Comparison of ENCODE assay signal across 21 mouse cellular contexts in the genomic region with DNA sequence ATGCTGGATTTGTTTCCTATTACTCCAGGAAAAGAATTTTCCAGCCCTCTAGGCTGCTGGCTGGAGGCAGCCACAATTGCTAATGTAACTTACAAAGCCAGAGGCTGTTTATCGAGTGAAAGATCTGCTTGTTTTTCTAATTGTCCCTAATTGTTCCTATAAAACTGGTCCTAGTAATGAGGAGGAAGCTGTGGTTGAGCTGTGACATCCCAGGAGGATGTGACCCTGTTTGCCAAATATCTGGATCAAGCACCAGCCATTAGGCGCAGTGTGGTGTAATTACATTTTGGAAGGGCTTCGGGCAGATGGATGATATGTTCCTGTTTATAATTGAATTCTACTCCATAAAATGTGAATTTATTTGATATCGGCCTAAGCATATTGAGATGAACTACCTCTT.
DNase-seq lines count a peak whose midpoint lies in the region; ATAC-seq and TF ChIP-seq lines count a peak whose summit lies in the region.
"Had no signal": no experiment of that assay in that cellular context is flagged by ENCODE, and none has a peak within 500 bp of the region (broad histone marks: within the 10 kb centered on the region; RNA-seq: fewer than 3 reads in every experiment).

No protein-coding gene starts in this region.

- 76% methylated on average over 4 of the region's 4 CpGs for WGBS in heart, embryonic 11.5 days (ENCODE audit: insufficient replicate concordance)
- 70% methylated on average over 4 of the region's 4 CpGs for WGBS in heart, embryonic 15.5 days

- no peak overlapping the region for H3K4me3 ChIP-seq in heart, embryonic 11.5 days (ENCODE audit: low read depth, low read length)
- peak overlapping the region; percentile 12 for H3K4me3 ChIP-seq in C2C12 (ENCODE audit: insufficient read depth, poor library complexity, severe bottlenecking)
- H3K4me3 ChIP-seq in heart, embryonic 15.5 days, result no peak overlapping the region
- H3K4me3 ChIP-seq: embryonic facial prominence, embryonic 12.5 days; hindbrain, embryonic 13.5 days; limb, embryonic 12.5 days; liver, embryonic 12.5 days had no signal

- no peak for DNase-seq in heart, postnatal 25 days (ENCODE audit: low spot score)
- DNase-seq in MN1 (ENCODE audit: low spot score), result peak; percentile 86
- DNase-seq in frontal cortex, postnatal 14 days (ENCODE audit: low spot score in 2 of 2), result no peak
- no peak for DNase-seq in thymus, adult 18-20 months
- DNase-seq: cerebellum, adult 8-10 months; gastrocnemius, postnatal 10 days; lung, adult 2 months; lung, postnatal 36 days; right cerebral cortex, postnatal 4 days; thymus, postnatal 14 days had no signal

- peaks cover 53% of the 10 kb centered on the region for H3K4me1 ChIP-seq in heart, embryonic 11.5 days (ENCODE audit: control insufficient read depth, insufficient read depth, low read length)
- H3K4me1 ChIP-seq in heart, embryonic 15.5 days (replicated peaks), result peaks cover 65% of the 10 kb centered on the region

- no peak for ATAC-seq in heart, embryonic 11.5 days (replicated peaks; ENCODE audit: insufficient number of reproducible peaks, low FRiP score, low TSS enrichment)
- ATAC-seq in heart, embryonic 15.5 days (replicated peaks; ENCODE audit: insufficient number of reproducible peaks, insufficient read depth, low FRiP score, low read depth), result no peak
- ATAC-seq: forebrain, embryonic 16.5 days; inflammation-experienced regulatory T-cells, adult 6 months; liver, embryonic 12.5 days; midbrain, embryonic 16.5 days had no signal

- intact Hi-C loops in heart, postnatal 25 days (cut with DNase I), result no loop called here

- H3K9ac ChIP-seq in heart, embryonic 11.5 days (ENCODE audit: low read depth, low read length), result no peak overlapping the region
- no peak overlapping the region for H3K9ac ChIP-seq in heart, embryonic 15.5 days
- H3K9ac ChIP-seq: embryonic facial prominence, embryonic 12.5 days; hindbrain, embryonic 13.5 days; limb, embryonic 12.5 days; liver, embryonic 12.5 days had no signal

- TF ChIP-seq CTCF in C2C12 (IDR thresholded peaks at IDR 0.05; ENCODE audit: control insufficient read depth, insufficient read depth, insufficient read length), result no peak

- H3K79me2 ChIP-seq in C2C12 (ENCODE audit: control insufficient read depth, insufficient read depth), result peaks cover 6% of the 10 kb centered on the region

- H3K27me3 ChIP-seq in heart, embryonic 11.5 days (ENCODE audit: control insufficient read depth, insufficient read depth, low read length), result no peaks in the 10 kb centered on the region
- H3K27me3 ChIP-seq in C2C12 (ENCODE audit: control insufficient read depth, insufficient read depth, insufficient read length), result no peaks in the 10 kb centered on the region
- no peaks in the 10 kb centered on the region for H3K27me3 ChIP-seq in heart, embryonic 15.5 days
- H3K27me3 ChIP-seq: embryonic facial prominence, embryonic 12.5 days; liver, embryonic 12.5 days had no signal

- H3K27ac ChIP-seq in heart, embryonic 11.5 days (ENCODE audit: low read depth, low read length), result peak overlapping the region; percentile 63; the same call in 1 of the 2 replicates
- peak overlapping the region; percentile 84 for H3K27ac ChIP-seq in heart, embryonic 15.5 days
- H3K27ac ChIP-seq: embryonic facial prominence, embryonic 12.5 days; hindbrain, embryonic 13.5 days; kidney, postnatal 0 days; limb, embryonic 12.5 days; liver, embryonic 12.5 days had no signal

- peak overlapping the region; percentile 8; the same call in 1 of the 2 replicates for H3K4me2 ChIP-seq in heart, embryonic 11.5 days
- no peak overlapping the region; the same call in 1 of the 2 replicates for H3K4me2 ChIP-seq in heart, embryonic 15.5 days
- H3K4me2 ChIP-seq: embryonic facial prominence, embryonic 12.5 days; hindbrain, embryonic 13.5 days; limb, embryonic 12.5 days; liver, embryonic 12.5 days had no signal

- H3K36me3 ChIP-seq in heart, embryonic 11.5 days (ENCODE audit: control insufficient read depth, insufficient read depth, low read length), result no peaks in the 10 kb centered on the region
- H3K36me3 ChIP-seq in C2C12 (ENCODE audit: control insufficient read depth, insufficient read depth), result no peaks in the 10 kb centered on the region
- no peaks in the 10 kb centered on the region for H3K36me3 ChIP-seq in heart, embryonic 15.5 days
- H3K36me3 ChIP-seq: embryonic facial prominence, embryonic 12.5 days; hindbrain, embryonic 13.5 days; limb, embryonic 12.5 days; liver, embryonic 12.5 days had no signal

- no peaks in the 10 kb centered on the region for H3K79me3 ChIP-seq in C2C12 (ENCODE audit: low read depth)

- H3K9me3 ChIP-seq in heart, embryonic 11.5 days (replicated peaks; ENCODE audit: control insufficient read depth, low read length), result no peaks in the 10 kb centered on the region
- H3K9me3 ChIP-seq in heart, embryonic 15.5 days (replicated peaks), result no peaks in the 10 kb centered on the region
- H3K9me3 ChIP-seq: embryonic facial prominence, embryonic 12.5 days; liver, embryonic 12.5 days had no signal

- no peak overlapping the region for H3ac ChIP-seq in C2C12 (ENCODE audit: control insufficient read depth, insufficient read length, low read depth)

TF ChIP-seq in C2C12, 6 proteins besides CTCF, POLR2A, EP300 and RAD21:
- no peak for TF ChIP-seq USF1 (IDR thresholded peaks at IDR 0.05; ENCODE audit: low read depth)
- no peak for TF ChIP-seq FOSL1 (IDR thresholded peaks at IDR 0.05; ENCODE audit: insufficient read depth, low read length, poor library complexity, severe bottlenecking)
- no peak for TF ChIP-seq CEBPB (IDR thresholded peaks at IDR 0.05; ENCODE audit: low read depth)
- no peak for TF ChIP-seq MAX (IDR thresholded peaks at IDR 0.05)
- no peak for TF ChIP-seq MYOG (IDR thresholded peaks at IDR 0.05; ENCODE audit: control insufficient read depth, extremely low read depth, insufficient read length)
- TF ChIP-seq MYOD1 (IDR thresholded peaks at IDR 0.05; ENCODE audit: control insufficient read depth, insufficient read length, low read depth), result no peak
